Mouse (Mus musculus): ENCODE measurements around the gene Trmt1.

The Trmt1 gene

GRCm38 (mm10) chr8:84686191-84687002 is at the start of gene Trmt1:
Gene Trmt1 (plus strand): TSS chr8:84686307.
- DNase-seq, result no peak

- no peak for DNase-seq
These were observed 48.1 kb upstream of the Trmt1 start for GRCm38 (mm10) chr8:84637946-84638554.

- peak; percentile 61 for DNase-seq
These were observed 47.4 kb upstream of the Trmt1 start for GRCm38 (mm10) chr8:84638555-84639161.

GRCm38 (mm10) chr8:84639162-84640009 is 46.7 kb upstream of the Trmt1 start:
- DNase-seq, result peak; percentile 92

GRCm38 (mm10) chr8:84640010-84640588 is 46.0 kb upstream of the Trmt1 start:
- DNase-seq, result no peak

DNA sequence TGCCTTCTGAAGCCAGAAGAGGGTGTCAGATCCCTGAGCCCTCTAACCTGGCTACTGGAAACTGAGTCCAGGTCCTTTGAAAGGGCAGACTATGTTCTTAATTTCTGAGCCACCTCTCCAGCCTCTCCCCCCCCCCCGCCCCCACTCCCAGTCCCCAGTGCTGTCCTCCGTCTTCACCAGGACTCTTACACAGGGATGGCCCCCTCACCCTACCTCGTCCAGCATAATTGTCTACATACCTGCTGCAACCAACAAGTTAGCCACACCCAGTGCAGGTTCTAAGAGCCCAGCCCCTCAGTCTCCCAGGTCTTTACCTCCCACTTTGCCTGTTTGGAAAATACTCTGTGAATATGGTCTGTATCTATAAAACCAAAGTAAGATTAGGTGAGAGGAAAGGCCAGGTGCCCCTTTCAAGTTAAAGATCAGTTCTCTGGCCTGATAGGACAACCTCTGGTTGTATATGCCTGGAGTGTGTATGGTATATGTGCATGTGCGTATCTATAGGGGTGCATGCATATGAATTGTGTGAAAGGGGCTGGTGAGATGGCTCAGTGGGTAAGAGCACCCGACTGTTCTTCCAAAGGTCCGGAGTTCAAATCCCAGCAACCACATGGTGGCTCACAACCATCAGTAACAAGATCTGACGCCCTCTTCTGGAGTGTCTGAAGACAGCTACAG is 45.4 kb upstream of the Trmt1 start:
- DNase-seq, result no peak

GRCm38 (mm10) chr8:84641578-84642361 is 44.3 kb upstream of the Trmt1 start:
- DNase-seq, result no peak

DNA sequence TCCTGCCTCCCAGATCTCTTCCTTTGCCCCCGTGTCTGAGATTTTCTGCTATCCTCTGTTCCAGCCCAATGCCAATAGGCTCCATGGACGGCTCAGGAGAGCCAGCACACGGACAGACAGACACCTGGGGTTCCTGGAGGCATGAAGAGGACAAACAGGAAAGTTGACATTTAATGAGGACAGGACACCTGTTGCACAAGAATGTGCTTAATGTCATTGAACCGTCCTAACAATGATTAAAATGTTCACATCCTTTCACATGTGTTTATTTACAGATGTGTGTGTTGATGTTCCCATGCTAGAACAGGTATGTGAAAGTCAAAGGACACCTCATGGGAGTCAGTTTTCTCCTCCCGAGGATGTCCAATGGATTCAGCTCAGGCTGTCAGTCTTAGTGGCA is 43.1 kb upstream of the Trmt1 start:
- DNase-seq, result no peak

DNA sequence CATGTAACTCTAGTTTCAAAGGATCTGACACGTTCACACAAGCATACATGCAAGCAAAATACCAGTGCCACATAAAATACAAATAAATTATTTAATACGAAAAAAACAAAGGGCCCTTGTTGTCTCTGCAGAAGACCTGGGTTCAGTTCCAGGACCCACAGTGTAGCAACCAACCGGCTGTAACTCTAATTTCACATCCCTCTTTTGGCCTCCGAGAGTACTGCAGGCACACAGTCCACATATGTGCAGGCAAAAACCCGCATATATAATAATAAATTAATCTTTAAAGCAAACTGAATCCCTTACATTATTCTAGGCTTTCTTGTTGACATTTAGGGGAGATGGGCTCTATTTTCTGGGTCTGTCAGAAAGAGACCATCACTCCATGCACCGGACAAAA is 39.3 kb upstream of the Trmt1 start:
- no peak for DNase-seq

DNA sequence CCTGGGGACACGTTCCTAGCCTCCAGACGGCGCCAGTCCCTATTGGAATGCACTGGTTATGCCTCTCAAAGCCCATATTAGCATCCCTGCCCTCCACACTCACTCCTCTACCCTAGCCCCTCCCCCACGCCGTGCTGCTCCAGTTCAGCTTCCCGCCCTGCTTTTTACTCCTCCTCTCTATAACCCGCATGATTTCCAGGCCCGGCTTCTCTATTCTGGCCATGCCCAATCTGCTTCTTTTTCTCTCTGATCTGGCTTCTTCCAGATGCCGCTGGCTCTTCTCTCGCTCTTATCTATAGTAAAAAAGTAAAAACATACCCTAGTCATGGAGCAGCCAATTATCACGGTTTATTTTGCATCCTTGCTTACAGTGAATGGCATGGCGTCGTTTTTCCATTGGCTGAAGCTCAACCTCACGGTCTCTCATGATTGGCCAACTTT is 38.6 kb upstream of the Trmt1 start:
- DNase-seq, result no peak

DNA sequence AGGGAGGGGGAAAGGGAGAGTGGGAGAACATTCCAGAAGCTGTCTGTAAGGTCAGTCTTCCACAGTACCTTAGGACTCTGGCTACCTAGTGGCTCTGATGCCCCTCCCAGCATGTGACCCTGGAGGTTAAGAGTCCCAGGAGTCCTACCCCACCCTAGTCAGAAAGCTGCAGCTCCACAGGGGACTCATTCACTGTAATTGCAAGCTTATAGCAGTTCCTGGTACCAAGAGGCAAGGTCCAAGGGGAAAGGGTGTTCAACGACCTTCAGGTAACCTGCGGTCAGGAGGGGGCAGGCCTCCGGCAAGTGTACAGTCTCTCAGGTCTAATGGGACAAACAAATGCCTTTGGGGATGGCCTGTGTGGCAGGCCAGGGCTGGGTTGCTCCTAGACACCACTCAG is 35.9 kb upstream of the Trmt1 start:
- no peak for DNase-seq

DNA sequence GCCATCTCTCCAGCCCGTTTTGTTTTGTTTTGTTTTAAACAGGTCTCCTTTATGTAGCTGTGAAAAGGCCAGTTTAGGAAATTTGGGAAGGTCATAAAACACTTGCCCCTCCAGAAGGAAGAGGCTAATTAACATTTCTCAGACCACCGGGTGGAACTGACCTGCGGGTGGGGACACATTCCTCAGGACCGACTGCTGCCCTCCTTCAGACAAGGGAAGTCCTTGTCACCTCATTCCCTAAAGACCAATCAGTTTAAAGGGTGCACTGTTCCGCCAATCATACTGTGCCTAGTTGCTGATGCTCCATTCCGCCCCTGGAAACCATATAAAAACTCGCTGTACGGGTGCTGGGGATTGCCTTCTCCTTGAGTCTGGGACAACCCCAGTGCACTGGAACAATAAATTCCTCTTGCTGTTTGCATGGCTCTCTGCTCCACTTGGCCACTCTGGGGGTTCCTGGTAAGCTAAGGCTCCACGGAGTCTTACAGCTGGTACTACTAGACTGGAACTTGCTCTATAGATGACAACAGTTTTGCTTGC is 32.9 kb upstream of the Trmt1 start:
- no peak for DNase-seq

GRCm38 (mm10) chr8:84654597-84654996 is 31.5 kb upstream of the Trmt1 start:
- DNase-seq, result no peak

DNA sequence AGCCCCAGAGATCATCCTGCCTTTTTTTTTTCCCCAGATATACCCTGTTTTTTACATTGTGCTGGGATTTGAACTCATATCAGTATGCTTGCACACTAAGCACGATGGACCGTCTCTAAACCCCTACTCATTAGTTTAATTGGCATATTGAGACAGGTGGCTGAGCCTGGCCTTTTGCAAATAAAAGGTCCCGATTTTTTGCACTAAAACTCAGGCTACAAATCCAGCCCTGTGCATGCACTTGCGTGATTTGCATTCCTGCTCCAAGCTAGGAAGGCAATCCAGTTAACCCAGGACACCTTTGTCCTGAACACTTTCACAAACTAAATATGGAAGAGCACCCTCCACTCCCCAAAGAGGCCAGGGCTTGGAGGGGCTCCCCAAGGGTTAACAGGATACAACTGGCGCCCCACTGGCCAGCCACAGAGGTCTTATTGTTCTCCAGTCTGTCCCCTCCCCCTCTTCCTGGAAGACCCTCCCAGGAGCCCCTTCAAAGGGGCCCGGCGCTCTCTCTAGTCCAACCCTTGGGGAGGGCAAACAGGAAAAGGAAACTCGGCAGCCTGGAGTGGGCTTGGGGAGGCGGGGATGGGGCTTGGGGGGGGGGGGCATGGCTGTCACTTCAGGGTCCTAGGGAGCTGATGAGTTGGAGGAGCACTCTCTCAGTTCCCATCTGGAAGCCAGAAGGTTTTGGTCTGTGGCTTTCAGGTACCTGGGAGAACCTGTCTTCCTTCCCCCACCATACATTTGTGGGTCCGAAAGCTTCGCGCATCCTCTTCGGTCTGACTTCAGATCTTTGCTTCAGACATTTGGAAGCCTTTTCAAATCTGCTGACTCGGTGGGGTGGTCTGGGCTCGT is 30.5 kb upstream of the Trmt1 start:
- no peak for DNase-seq

DNA sequence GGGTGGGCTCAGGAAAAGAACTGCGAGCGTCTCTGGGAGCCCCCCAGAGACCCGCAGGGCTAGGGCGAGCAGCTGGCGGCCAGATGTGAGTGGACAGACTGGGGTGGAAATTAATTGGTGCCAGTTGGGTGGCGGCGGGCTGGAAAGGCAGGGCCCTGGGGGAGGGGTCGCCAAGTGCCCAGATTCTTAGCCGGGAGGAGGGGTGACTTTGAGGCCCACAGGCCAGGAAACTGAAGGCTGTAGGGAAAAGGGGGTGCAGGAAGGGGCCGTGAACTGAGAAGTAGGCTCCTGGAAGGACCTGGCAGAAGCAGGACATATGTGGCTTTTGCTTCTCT is 29.9 kb upstream of the Trmt1 start:
- no peak for DNase-seq

- no peak for DNase-seq
These were observed 29.4 kb upstream of the Trmt1 start for GRCm38 (mm10) chr8:84656641-84657126.

DNA sequence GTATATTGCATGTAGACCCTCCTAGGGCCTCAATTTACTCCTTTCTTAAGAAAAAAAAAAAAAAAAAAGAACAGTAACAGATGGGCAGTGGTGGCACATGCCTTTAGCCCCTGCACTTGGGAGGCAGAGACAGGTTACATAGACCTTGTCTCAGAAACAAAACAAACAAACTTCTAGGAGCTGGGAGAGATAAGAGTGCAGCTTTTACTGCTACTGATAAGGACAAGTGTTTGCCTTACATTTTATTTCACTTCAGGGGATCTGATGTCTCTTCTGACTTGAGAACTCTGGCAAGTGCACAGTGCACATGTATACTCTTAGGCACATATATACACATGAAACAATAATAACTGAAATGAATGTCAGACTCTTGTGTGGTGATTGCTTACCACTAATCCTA is 28.9 kb upstream of the Trmt1 start:
- DNase-seq, result no peak

DNA sequence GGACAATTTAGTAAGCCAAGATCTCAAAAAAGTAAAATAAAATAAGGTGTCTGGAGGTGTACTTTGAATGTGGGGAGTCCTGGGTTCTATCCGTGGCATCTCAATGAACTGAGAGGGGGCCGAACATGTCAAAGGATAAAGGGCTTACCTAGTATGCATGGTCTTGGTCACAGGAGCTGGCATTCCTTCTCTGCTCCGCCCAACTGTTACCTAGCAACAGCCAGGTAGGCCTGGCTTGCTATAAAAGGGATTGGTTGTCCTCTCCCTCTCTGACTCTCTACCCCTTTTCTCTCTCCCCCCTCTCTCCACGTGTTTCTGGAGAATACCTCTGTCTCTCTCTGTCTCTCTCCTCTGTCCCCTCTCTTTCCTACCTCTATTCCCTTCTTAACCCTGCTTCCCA is 28.4 kb upstream of the Trmt1 start:
- DNase-seq, result no peak

GRCm38 (mm10) chr8:84658951-84659350 is 27.2 kb upstream of the Trmt1 start:
- no peak for DNase-seq

Data from cerebellum, adult 8-10 months (tissue).